Mouse (Mus musculus): Measurements from ENCODE around the gene Epn2. TPM values are rescaled to one million over a fixed set of nuclear protein-coding genes. Genes with fewer than 3 reads are reported as not detected.
"Not testable (repeated sequence)": the region's sequence is repeated elsewhere in the genome, so short reads cannot be mapped to it uniquely, and the experiment has no call there.

Epn2 gene
- polyA plus RNA-seq, 1 experiment = 84.5 TPM

GRCm38 (mm10) chr11:61598367-61598766, 18.9 kb upstream of the Epn2 start:
- TF ChIP-seq CTCF (IDR thresholded peaks at IDR 0.05; ENCODE audit: insufficient read depth, low read length) = no peak
- TF ChIP-seq POLR2A (IDR thresholded peaks at IDR 0.05; ENCODE audit: borderline replicate concordance, extremely low read depth, low read depth, low read length) = no peak
- H3K4me3 ChIP-seq (replicated peaks; ENCODE audit: extremely low read depth, low read depth, low read length) = no peak overlapping the region
- WGBS = 69% methylated on average over 6 of the region's 6 CpGs
- DNase-seq = no peak
- H3K4me1 ChIP-seq (ENCODE audit: control insufficient read depth, insufficient read depth, low read length) = no peaks in the 10 kb centered on the region

- no peak overlapping the region for H3K4me3 ChIP-seq (replicated peaks; ENCODE audit: extremely low read depth, low read depth, low read length)
- DNase-seq = no peak
- WGBS = 79% methylated on average over 2 of the region's 2 CpGs
- H3K4me1 ChIP-seq (ENCODE audit: control insufficient read depth, insufficient read depth, low read length) = no peaks in the 10 kb centered on the region
- TF ChIP-seq CTCF (IDR thresholded peaks at IDR 0.05; ENCODE audit: insufficient read depth, low read length) (no peak), POLR2A (IDR thresholded peaks at IDR 0.05; ENCODE audit: borderline replicate concordance, extremely low read depth, low read depth, low read length) (no peak)
Measured at GRCm38 (mm10) chr11:61597471-61597870, 18.0 kb upstream of the Epn2 start.

DNA sequence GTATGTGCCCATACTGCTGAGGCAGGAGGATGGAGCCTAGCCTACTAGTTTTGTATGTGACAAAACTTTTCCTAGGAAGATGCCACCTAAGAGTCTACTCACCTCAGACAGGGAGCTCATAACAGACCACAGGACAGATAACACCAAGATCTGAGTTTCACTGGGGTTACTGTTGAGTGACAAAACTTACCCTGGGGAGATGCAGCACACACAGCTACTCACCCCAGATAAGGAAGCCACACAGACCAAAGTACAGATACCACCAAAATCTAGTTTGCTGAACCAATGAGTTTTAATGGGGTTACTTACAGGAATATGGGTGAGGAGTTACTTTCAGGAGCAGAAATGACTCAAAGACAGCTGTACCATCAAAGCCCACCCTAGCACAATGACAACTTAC, 13.6 kb upstream of the Epn2 start:
- no peak overlapping the region for H3K4me3 ChIP-seq (replicated peaks; ENCODE audit: extremely low read depth, low read depth, low read length)
- TF ChIP-seq POLR2A (IDR thresholded peaks at IDR 0.05; ENCODE audit: borderline replicate concordance, extremely low read depth, low read depth, low read length) = no peak
- TF ChIP-seq CTCF (IDR thresholded peaks at IDR 0.05; ENCODE audit: insufficient read depth, low read length) = no peak
- no peak for DNase-seq

GRCm38 (mm10) chr11:61592061-61592460, 12.6 kb upstream of the Epn2 start:
- no peaks in the 10 kb centered on the region for H3K4me1 ChIP-seq (ENCODE audit: control insufficient read depth, insufficient read depth, low read length)
- whole genome bisulfite sequencing = 90% methylated on average over 3 of the region's 3 CpGs
- TF ChIP-seq POLR2A (IDR thresholded peaks at IDR 0.05; ENCODE audit: borderline replicate concordance, extremely low read depth, low read depth, low read length) = no peak
- no peak for TF ChIP-seq CTCF (IDR thresholded peaks at IDR 0.05; ENCODE audit: insufficient read depth, low read length)
- DNase-seq = no peak
- H3K4me3 ChIP-seq (replicated peaks; ENCODE audit: extremely low read depth, low read depth, low read length) = no peak overlapping the region

More for the DNA sequence above, 13.6 kb upstream of the Epn2 start:
- H3K4me1 ChIP-seq (ENCODE audit: control insufficient read depth, insufficient read depth, low read length) = no peaks in the 10 kb centered on the region

DNA sequence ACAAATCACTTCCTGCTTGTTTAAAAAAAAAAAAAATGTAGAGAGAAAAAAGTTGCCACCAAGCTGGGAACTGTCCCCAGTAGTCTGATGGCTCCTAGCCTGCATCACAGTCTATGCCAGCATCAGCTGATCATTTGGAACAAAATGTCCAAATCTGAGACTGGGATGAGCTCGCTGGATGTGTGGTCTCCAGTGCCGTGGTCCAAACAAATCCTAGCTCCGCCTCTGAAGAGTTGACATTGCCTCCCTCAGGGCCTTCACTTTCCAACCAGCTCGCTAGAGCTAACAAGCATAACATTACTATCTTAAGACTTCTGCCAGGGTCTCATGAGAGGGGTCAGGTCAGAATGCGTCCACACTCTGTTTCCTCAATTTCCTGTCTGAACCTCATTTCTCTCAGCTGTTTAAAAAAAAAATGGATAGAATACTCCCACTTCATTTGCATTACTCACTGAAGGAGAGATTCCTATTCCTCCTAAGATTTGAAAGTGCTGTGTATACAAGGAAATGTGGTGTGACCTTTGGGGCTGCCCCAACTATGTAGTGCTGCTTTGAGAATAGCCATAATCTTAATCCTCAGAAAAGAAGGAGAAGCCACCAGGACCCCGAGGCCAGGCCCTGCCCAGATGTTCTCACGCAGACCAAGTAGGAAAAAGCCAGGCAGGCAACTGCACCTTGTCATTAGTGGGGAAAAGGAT, 11.2 kb upstream of the Epn2 start:
- DNase-seq = no peak
- WGBS = 43% methylated on average over 7 of the region's 7 CpGs
- no peak for TF ChIP-seq CTCF (IDR thresholded peaks at IDR 0.05; ENCODE audit: insufficient read depth, low read length)
- TF ChIP-seq POLR2A (IDR thresholded peaks at IDR 0.05; ENCODE audit: borderline replicate concordance, extremely low read depth, low read depth, low read length) = no peak
- Histone ChIP-seq H3K4me1 (ENCODE audit: control insufficient read depth, insufficient read depth, low read length) (no peaks in the 10 kb centered on the region), H3K4me3 (replicated peaks; ENCODE audit: extremely low read depth, low read depth, low read length) (no peak overlapping the region)

DNA sequence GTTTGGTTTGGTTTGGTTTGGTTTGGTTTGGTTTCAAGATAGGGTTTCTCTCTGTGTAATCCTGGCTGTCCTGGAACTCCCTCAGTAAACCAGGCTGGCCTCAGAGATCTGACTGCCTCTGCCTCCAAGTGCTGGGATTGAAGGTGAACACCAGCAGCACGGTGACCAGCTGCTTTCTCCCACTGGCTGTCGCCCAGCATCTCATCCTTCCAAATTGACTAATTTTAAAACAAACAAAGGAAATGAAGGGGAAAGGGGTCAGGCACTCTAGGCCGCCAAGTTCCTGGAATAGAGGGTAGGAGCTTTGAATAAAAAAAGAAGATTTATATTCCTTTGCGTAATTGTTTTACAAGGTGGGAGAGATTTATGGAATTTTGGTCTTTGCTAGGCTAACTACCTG, 5.9 kb upstream of the Epn2 start:
- Histone ChIP-seq H3K4me1 (ENCODE audit: control insufficient read depth, insufficient read depth, low read length) (peaks cover 2% of the 10 kb centered on the region; the same call in 1 of the 2 replicates), H3K4me3 (replicated peaks; ENCODE audit: extremely low read depth, low read depth, low read length) (no peak overlapping the region)
- TF ChIP-seq CTCF (IDR thresholded peaks at IDR 0.05; ENCODE audit: insufficient read depth, low read length) = no peak
- no peak for TF ChIP-seq POLR2A (IDR thresholded peaks at IDR 0.05; ENCODE audit: borderline replicate concordance, extremely low read depth, low read depth, low read length)
- WGBS = 40% methylated on average over 4 of the region's 4 CpGs
- DNase-seq = no peak

- Histone ChIP-seq H3K4me3 (replicated peaks; ENCODE audit: extremely low read depth, low read depth, low read length) (no peak overlapping the region), H3K4me1 (ENCODE audit: control insufficient read depth, insufficient read depth, low read length) (peaks cover 2% of the 10 kb centered on the region; the same call in 1 of the 2 replicates)
- no peak for TF ChIP-seq POLR2A (IDR thresholded peaks at IDR 0.05; ENCODE audit: borderline replicate concordance, extremely low read depth, low read depth, low read length)
- TF ChIP-seq CTCF (IDR thresholded peaks at IDR 0.05; ENCODE audit: insufficient read depth, low read length) = no peak
- 63% methylated on average over 4 of the region's 4 CpGs for WGBS
- DNase-seq = no peak
Measured at GRCm38 (mm10) chr11:61584830-61585229, 5.3 kb upstream of the Epn2 start.

GRCm38 (mm10) chr11:61584096-61584495, 4.6 kb upstream of the Epn2 start:
- Histone ChIP-seq H3K4me3 (replicated peaks; ENCODE audit: extremely low read depth, low read depth, low read length) (no peak overlapping the region), H3K4me1 (ENCODE audit: control insufficient read depth, insufficient read depth, low read length) (peaks cover 2% of the 10 kb centered on the region; the same call in 1 of the 2 replicates)
- TF ChIP-seq POLR2A (IDR thresholded peaks at IDR 0.05; ENCODE audit: borderline replicate concordance, extremely low read depth, low read depth, low read length) = no peak
- no peak for TF ChIP-seq CTCF (IDR thresholded peaks at IDR 0.05; ENCODE audit: insufficient read depth, low read length)
- no peak for DNase-seq
- WGBS = 94% methylated on average over 6 of the region's 6 CpGs

DNA sequence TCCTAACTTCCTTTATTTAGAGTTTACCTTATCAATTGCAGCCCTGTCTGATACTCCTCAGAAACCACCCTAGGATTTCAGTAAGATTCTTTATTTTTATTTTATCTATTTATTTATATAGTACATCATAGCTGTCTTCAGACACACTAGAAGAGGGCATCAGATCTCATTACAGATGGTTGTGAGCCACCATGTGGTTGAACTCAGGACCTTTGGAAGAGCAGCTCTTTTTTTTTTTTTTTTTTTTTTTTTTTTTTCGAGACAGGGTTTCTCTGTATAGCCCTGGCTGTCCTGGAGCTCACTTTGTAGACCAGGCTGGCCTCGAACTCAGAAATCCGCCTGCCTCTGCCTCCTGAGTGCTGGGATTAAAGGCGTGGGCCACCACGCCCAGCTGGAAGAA, 3.3 kb upstream of the Epn2 start:
- H3K4me3 ChIP-seq (replicated peaks; ENCODE audit: extremely low read depth, low read depth, low read length); DNase-seq; H3K4me1 ChIP-seq (ENCODE audit: control insufficient read depth, insufficient read depth, low read length): not testable (repeated sequence)
- WGBS = 97% methylated on average over 4 of the region's 5 CpGs

GRCm38 (mm10) chr11:61579878-61580381, 443 bp upstream of the Epn2 start:
- H3K4me1 ChIP-seq (ENCODE audit: control insufficient read depth, insufficient read depth, low read length) = peaks cover 4% of the 10 kb centered on the region; the same call in 1 of the 2 replicates
- no peak overlapping the region for H3K4me3 ChIP-seq (replicated peaks; ENCODE audit: extremely low read depth, low read depth, low read length)
- WGBS = 61% methylated on average over 7 of the region's 7 CpGs
- no peak for DNase-seq
- no peak for TF ChIP-seq CTCF (IDR thresholded peaks at IDR 0.05; ENCODE audit: insufficient read depth, low read length)
- no peak for TF ChIP-seq POLR2A (IDR thresholded peaks at IDR 0.05; ENCODE audit: borderline replicate concordance, extremely low read depth, low read depth, low read length)

All from lung, adult 2 months (tissue).